Mouse (Mus musculus) brain, embryonic 14.5 days (tissue): ENCODE data around the gene Angptl6. TPM values are rescaled to one million over a fixed set of nuclear protein-coding genes. Genes with fewer than 3 reads are reported as not detected.

Experiments
- DNase-seq: peaks from one replicate; pipeline ENCODE4 v3.0.0-alpha.2; 2011; ENCODE audit warnings: low read depth
- CTCF ChIP-seq: fragments of 200-500 bp; IDR thresholded peaks from 2 replicates; pipeline ENCODE4 v1.5.1; 2012; ENCODE audit warnings: inconsistent platforms, mild to moderate bottlenecking, moderate library complexity, borderline replicate concordance; ENCODE audit not compliant: insufficient read depth, insufficient read length; ENCODE audit errors: extremely low read depth
- POLR2A ChIP-seq: fragments of 200-500 bp; IDR thresholded peaks from 2 replicates; pipeline ENCODE4 v1.6.1; 2012; ENCODE audit warnings: mild to moderate bottlenecking, inconsistent platforms, borderline replicate concordance; ENCODE audit not compliant: poor library complexity, insufficient read depth, insufficient read length, severe bottlenecking; ENCODE audit errors: extremely low read depth
- polyA plus RNA-seq: library from polyadenylated mRNA; depleted of rRNA; stranded (reverse); fragments of >200 nt; gene quantifications from 2 replicates; pipeline ENCODE4 v1.2.3, GENCODE M21; 2012

Gene Angptl6
- polyA plus RNA-seq, 1 experiment = 11.7 TPM

GRCm38 (mm10) chr9:20891339-20892103 is 12.0 kb upstream of the Angptl6 start:
- DNase-seq = no peak
- no peak for TF ChIP-seq POLR2A
- no peak for TF ChIP-seq CTCF

- TF ChIP-seq CTCF (no peak), POLR2A (no peak)
- no peak for DNase-seq
Observed at GRCm38 (mm10) chr9:20890411-20890810, 10.9 kb upstream of the Angptl6 start.

- no peak for DNase-seq
- TF ChIP-seq CTCF (no peak), POLR2A (no peak)
Observed at GRCm38 (mm10) chr9:20889185-20890141, 9.9 kb upstream of the Angptl6 start.

GRCm38 (mm10) chr9:20888386-20888765 is 8.8 kb upstream of the Angptl6 start:
- TF ChIP-seq POLR2A (no peak), CTCF (no peak)
- DNase-seq = no peak

- peak; percentile 99 for DNase-seq
- TF ChIP-seq POLR2A (peak; percentile 68), CTCF (no peak)
Observed at GRCm38 (mm10) chr9:20887704-20888385, 8.3 kb upstream of the Angptl6 start, which contains the start of gene Ppan. TSS of gene Ppan (plus strand) at chr9:20888175.

GRCm38 (mm10) chr9:20887191-20887590 is 7.7 kb upstream of the Angptl6 start:
- DNase-seq = no peak

GRCm38 (mm10) chr9:20886563-20886962 is 7.0 kb upstream of the Angptl6 start:
- DNase-seq = no peak
- TF ChIP-seq POLR2A (no peak), CTCF (no peak)

More at GRCm38 (mm10) chr9:20887191-20887590, 7.7 kb upstream of the Angptl6 start:
- TF ChIP-seq POLR2A (no peak), CTCF (no peak)

GRCm38 (mm10) chr9:20878710-20879065 is 839 bp downstream of the Angptl6 start:
- DNase-seq = no peak
- TF ChIP-seq CTCF (no peak), POLR2A (no peak)

- peak; percentile 100 for DNase-seq
- TF ChIP-seq CTCF (peak; percentile 74), POLR2A (peak; percentile 88)
Observed at GRCm38 (mm10) chr9:20878041-20878709, 1.4 kb downstream of the Angptl6 start.
